Mouse (Mus musculus) forebrain, embryonic 11.5 days (tissue): Measurements from ENCODE around the gene Sgms1. TPM values are rescaled to one million over a fixed set of nuclear protein-coding genes. Genes with fewer than 3 reads are reported as not detected.
A peak's percentile ranks its signal among the peaks of the same experiment; 100 is the strongest.

Experiments used
- ATAC-seq: fragments of 200-750 bp; cut with Nextera tagmentation; replicated peaks from 2 replicates; pipeline ENCODE4 v1.8.0; 2017; ENCODE audit warnings: moderate TSS enrichment; ENCODE audit not compliant: low FRiP score
- DNase-seq: peaks from one replicate; pipeline ENCODE4 v3.0.0-alpha.2; 2017; ENCODE audit warnings: low spot score
- H3K27ac ChIP-seq: fragments of 300-500 bp; sonication (generic); 2 replicates; pipeline ENCODE4 v1.5.1; 2014; ENCODE audit warnings: low read depth, low read length
- H3K27me3 ChIP-seq: fragments of 300-500 bp; sonication (generic); 2 replicates; pipeline ENCODE4 v1.6.1; 2014; ENCODE audit warnings: mild to moderate bottlenecking, low read length, mixed read lengths; ENCODE audit not compliant: control insufficient read depth, insufficient read depth
- H3K36me3 ChIP-seq: fragments of 300-500 bp; sonication (generic); 2 replicates; pipeline ENCODE4 v1.6.1; 2014; ENCODE audit warnings: mild to moderate bottlenecking, low read length, moderate library complexity, mixed read lengths; ENCODE audit not compliant: control insufficient read depth, insufficient read depth
- H3K4me1 ChIP-seq: fragments of 300-500 bp; sonication (generic); replicated peaks from 2 replicates; pipeline ENCODE4 v1.6.1; 2014; ENCODE audit warnings: low read length, mixed read lengths; ENCODE audit not compliant: control insufficient read depth, insufficient read depth
- H3K4me2 ChIP-seq: fragments of 300-500 bp; sonication (generic); 2 replicates; pipeline ENCODE4 v1.6.1; 2014; ENCODE audit warnings: low read depth, mild to moderate bottlenecking, low read length, moderate library complexity, mixed read lengths; ENCODE audit not compliant: severe bottlenecking
- H3K4me3 ChIP-seq: fragments of 300-500 bp; sonication (generic); 2 replicates; pipeline ENCODE4 v1.5.1; 2014; ENCODE audit warnings: low read depth, low read length
- H3K9ac ChIP-seq: fragments of 300-500 bp; sonication (generic); 2 replicates; pipeline ENCODE4 v1.6.1; 2014; ENCODE audit warnings: low read length
- H3K9me3 ChIP-seq: fragments of 300-500 bp; sonication (generic); 2 replicates; pipeline ENCODE4 v1.6.1; 2016; ENCODE audit warnings: low read length, mixed read lengths; ENCODE audit not compliant: control insufficient read depth
- WGBS: fragments of 180-500 bp; shearing (Covaris S2); extraction: QIAGEN DNeasy Blood & Tissue Kit; methylation state at CpG from one replicate; pipeline ENCODE4 v1.1.7; 2014; 5-methylcytosine and 5-hydroxymethylcytosine counted together
- polyA plus RNA-seq: library from polyadenylated mRNA; unstranded; fragments of >200 nt; fragmentation: Nextera tagmentation; extraction: Ambion mirVana; gene quantifications from 2 replicates; pipeline ENCODE4 v1.2.1, GENCODE M21; 2014

Gene Sgms1
- polyA plus RNA-seq, 1 experiment from 2014 or later: 17.8 TPM

DNA sequence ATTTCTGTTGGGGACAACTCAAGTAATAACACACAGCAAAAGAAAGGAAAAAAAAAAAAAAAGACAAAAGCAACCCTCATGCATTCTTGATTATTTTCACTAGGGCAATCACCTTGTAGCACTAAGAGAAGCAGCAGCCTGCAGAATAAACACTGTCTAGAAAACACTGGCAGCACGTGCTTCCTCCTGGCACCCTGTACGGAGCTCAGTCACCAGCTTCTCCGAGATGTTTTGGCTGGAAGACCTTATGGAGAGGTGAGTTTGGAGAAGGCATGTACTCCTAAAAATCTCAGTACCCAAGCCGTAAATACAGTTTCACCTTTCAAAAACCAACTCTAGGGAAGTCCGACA, 179.4 kb downstream of the Sgms1 start:
- H3K4me3 ChIP-seq: peak overlapping the region; percentile 28
- peak overlapping the region; percentile 78 for H3K4me2 ChIP-seq
- DNase-seq (no peak), ATAC-seq (no peak)
- peak overlapping the region; percentile 50 for H3K9ac ChIP-seq
- no peaks in the 10 kb centered on the region for H3K27me3 ChIP-seq
- no peak overlapping the region for H3K27ac ChIP-seq
- 30% methylated on average over 5 of the region's 5 CpGs for WGBS
- no peaks in the 10 kb centered on the region for H3K36me3 ChIP-seq
- H3K4me1 ChIP-seq: 0 out of 2 replicates have a peak, but pooled peaks cover 5% of the 10 kb centered on the region
- no peaks in the 10 kb centered on the region for H3K9me3 ChIP-seq

DNA sequence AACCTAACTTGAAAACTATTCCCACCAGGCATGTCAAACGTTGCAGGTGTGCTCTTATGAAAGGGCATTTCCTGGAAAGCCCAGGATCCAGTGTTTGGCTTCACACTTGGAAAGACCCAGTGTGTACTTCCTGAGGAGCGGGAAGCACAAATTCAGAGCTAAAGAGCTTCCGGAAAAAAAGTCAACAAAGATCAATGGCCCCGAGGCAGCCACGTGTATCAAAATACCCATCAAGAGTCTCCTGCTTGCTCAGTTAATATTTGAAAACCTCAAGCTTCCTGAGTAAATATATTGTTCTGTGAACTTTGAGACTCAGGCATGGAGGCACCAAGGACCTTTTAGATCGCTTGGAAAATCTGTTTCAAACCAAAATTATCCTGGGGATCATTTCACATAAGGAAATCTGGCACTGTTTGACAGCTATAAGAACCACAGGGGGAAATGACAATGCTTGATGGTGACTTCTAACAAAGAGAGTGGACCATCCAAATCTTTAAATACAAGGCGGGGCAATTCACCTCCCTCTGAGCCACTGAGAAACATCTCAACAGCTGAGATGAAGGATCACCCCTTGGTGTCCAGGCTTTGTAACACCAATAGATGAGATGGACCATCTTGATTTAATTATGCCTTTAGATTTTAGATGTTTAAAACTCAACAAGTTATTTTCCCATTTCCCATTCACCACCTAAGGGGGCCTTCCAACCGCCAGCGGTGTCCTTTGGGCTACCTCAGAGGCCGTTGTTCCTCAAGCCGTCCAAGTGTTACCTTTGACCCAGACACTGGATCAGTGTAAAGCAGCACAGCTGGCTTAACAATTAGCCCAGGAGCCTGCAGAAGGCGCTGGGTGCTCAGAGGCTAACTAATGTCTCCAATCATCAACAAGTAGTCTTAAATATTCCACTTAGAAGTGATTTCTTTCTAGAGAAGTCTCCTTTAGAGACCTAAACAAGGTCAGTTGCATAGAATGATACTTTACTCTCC, 187.1 kb downstream of the Sgms1 start:
- Histone ChIP-seq H3K9me3 (no peaks in the 10 kb centered on the region), H3K36me3 (no peaks in the 10 kb centered on the region), H3K4me2 (no peak overlapping the region), H3K27me3 (no peaks in the 10 kb centered on the region), H3K4me1 (no peaks in the 10 kb centered on the region), H3K9ac (no peak overlapping the region), H3K27ac (no peak overlapping the region), H3K4me3 (no peak overlapping the region)
- DNase-seq (no peak), ATAC-seq (no peak)
- 87% methylated on average over 12 of the region's 12 CpGs for WGBS

DNA sequence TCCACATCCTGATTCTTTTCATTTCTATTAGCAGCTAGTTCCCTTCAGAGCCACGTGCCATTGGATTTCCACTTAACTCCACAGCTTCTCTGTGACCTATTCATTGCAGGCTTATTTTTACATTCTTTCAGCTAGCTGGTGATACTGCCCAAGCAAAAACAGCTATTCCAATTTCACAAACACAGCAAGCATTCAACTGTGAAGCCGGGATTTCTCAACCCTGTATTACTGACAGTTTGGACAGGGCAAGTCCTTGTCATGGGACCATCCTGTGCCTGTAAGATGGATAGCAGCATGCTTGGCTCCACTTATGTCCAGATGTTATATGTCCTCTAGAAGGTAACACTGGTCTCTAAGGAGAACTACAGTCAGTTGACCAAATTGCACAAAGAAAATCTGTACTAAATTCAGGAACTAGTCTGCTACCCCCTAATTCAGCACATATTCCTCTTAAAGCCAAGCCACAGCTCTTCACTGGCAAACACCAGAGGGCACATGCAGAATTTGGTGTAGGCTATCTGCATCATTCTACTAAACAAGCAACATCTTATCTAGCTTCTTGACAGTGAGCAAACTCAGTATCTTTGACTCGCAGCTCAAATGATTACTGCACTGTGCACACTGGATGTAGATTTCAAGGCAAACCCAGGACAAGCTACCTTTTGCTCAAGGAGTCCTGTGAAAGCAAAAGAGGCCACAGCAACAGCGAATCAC, 189.5 kb downstream of the Sgms1 start:
- 90% methylated on average over 4 of the region's 4 CpGs for WGBS
- Histone ChIP-seq H3K4me2 (no peak overlapping the region), H3K9ac (no peak overlapping the region), H3K27me3 (no peaks in the 10 kb centered on the region), H3K9me3 (no peaks in the 10 kb centered on the region), H3K27ac (no peak overlapping the region), H3K36me3 (no peaks in the 10 kb centered on the region), H3K4me3 (no peak overlapping the region), H3K4me1 (no peaks in the 10 kb centered on the region)
- ATAC-seq: no peak
- no peak for DNase-seq

DNA sequence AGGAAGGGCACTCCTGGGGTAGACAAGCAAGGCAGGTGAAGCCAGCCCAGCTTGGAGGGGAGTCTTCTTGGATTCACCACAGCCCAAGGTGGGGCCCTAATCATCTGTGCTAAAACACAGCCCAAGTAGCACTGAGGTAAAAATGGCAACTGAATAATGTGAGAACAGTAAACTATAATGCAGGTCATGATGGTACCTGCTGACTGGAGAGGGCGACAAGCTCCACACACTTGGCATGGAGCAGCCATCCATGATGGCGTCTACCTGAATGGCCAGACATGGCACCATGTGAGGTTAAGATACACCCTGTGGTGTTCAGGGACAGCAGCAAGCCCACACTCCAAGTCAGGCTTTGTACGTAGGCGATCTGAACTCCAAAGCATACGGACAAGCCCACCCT, 190.4 kb downstream of the Sgms1 start:
- DNase-seq (no peak), ATAC-seq (no peak)
- H3K4me2 ChIP-seq: no peak overlapping the region
- H3K36me3 ChIP-seq: no peaks in the 10 kb centered on the region
- no peak overlapping the region for H3K9ac ChIP-seq
- H3K27me3 ChIP-seq: no peaks in the 10 kb centered on the region
- no peak overlapping the region for H3K27ac ChIP-seq
- no peaks in the 10 kb centered on the region for H3K4me1 ChIP-seq
- no peak overlapping the region for H3K4me3 ChIP-seq
- no peaks in the 10 kb centered on the region for H3K9me3 ChIP-seq
- 93% methylated on average over 5 of the region's 5 CpGs for WGBS

DNA sequence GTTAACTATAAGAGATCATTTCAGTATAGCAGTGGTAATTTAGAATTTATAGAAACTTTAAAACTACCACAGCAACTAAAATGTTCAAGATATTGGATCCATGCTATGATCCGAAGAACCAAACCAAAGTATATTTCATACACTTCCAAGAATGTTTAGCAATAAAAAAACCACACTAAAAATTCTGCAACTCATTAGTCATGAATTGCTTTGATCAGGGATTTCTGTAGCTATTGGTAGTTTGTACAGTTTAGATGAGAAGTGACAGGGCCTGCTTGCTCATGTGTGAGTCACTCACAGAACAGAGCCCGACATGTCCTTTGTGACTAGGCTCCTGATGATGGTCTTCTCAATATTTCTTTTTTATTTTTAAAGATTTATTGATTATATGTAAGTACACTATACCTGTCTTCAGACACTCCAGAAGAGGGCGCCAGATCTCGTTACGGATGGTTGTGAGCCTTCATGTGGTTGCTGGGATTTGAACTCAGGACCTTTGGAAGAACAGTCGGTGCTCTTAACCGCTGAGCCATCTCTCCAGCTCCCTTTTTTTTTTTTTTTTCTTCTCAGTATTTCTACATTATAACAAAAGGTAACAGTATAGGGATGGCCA, 190.9 kb downstream of the Sgms1 start:
- Histone ChIP-seq H3K36me3 (no peaks in the 10 kb centered on the region), H3K27me3 (no peaks in the 10 kb centered on the region), H3K9me3 (no peaks in the 10 kb centered on the region), H3K27ac (no peak overlapping the region), H3K4me3 (no peak overlapping the region), H3K4me1 (no peaks in the 10 kb centered on the region), H3K9ac (no peak overlapping the region), H3K4me2 (no peak overlapping the region)
- DNase-seq: no peak
- ATAC-seq: no peak
- 86% methylated on average over 7 of the region's 7 CpGs for WGBS

DNA sequence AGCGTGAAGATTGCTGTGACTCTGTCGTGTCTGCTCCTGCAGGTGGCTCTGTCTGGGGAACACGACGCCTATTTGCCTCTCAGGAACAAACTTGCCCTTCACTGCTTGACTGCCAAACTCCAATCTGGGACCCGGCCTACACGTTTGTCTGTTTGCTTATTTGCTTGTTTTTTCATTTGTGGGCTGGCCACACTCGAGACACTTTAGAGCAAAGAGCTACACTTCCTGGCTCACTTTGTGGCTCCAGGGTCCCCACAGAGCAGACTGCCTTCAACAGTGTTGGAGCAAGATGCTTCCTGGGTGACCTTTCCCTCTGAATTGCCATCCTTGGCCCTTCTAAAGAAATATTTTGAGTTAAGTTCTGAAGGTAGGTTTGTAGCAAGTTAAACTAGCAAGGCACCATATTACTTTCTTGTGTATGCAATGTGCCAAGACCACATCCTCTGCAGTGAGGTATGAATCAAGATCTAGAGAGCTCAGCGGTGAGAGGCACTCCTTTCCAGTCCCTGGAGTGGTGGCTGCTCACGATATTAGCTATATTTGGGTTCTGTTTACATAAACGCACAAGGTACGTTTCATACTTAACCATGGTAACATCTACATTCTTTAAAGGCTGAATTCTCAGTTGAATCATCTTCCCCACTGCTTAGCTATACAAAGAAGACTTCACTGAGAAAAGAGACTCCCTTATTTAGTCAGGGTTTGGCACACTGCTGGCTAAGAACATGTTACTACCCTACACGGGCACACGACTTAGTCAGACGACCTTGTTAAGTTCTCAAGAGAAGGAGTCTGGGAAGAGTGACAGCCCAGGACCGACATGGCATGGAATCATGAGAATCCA, 192.3 kb downstream of the Sgms1 start:
- no peaks in the 10 kb centered on the region for H3K4me1 ChIP-seq
- WGBS: 85% methylated on average over 15 of the region's 15 CpGs
- H3K36me3 ChIP-seq: no peaks in the 10 kb centered on the region
- H3K9ac ChIP-seq: no peak overlapping the region
- H3K9me3 ChIP-seq: no peaks in the 10 kb centered on the region
- no peak overlapping the region for H3K27ac ChIP-seq
- no peak overlapping the region for H3K4me3 ChIP-seq
- DNase-seq: no peak
- no peak overlapping the region for H3K4me2 ChIP-seq
- no peak for ATAC-seq
- H3K27me3 ChIP-seq: no peaks in the 10 kb centered on the region

DNA sequence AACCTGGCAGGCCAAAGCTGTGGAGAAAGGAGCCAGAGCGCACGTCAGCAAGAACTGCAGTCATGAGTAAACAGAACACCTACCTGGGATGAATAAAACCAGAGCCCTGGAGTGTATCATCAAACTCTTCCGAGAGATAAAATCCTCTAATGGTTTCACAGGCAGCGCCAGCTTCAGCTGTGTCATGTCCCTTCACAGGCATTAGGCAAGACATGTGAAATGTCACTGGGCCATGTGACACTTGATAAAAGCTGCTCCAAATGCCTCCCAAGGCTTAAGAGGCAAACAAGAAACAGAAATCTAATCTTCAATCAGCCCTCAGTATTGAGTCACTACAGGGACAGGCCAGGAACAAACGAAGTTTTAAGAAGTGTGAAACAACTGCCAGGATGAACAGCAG, 193.3 kb downstream of the Sgms1 start:
- no peak for DNase-seq
- no peaks in the 10 kb centered on the region for H3K4me1 ChIP-seq
- no peaks in the 10 kb centered on the region for H3K36me3 ChIP-seq
- ATAC-seq: no peak
- 68% methylated on average over 5 of the region's 5 CpGs for WGBS
- H3K27ac ChIP-seq: no peak overlapping the region
- H3K4me2 ChIP-seq: no peak overlapping the region
- H3K4me3 ChIP-seq: no peak overlapping the region
- H3K27me3 ChIP-seq: no peaks in the 10 kb centered on the region
- H3K9me3 ChIP-seq: no peaks in the 10 kb centered on the region
- H3K9ac ChIP-seq: no peak overlapping the region

DNA sequence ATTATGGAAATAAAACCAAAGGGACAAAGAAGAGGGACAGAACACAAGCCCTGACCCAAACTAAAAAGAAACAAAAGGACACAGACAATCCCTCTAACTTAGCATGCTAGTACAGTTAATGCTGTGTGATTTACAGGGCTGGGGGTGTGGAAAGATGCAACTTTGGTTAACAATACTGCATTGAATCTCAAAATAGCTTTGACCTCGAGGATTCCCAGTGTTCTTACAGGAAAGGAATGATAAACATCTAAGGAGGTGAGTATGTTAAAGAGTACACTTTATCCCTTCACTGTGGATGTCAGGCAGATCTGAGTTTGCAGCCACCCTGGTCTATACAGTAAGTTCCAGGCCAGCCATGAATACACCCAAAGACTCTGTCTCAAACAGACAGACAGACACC, 194.7 kb downstream of the Sgms1 start:
- H3K27me3 ChIP-seq: no peaks in the 10 kb centered on the region
- H3K4me1 ChIP-seq: no peaks in the 10 kb centered on the region
- no peaks in the 10 kb centered on the region for H3K36me3 ChIP-seq
- no peak overlapping the region for H3K27ac ChIP-seq
- H3K9ac ChIP-seq: no peak overlapping the region
- ATAC-seq: no peak
- DNase-seq: no peak
- WGBS: 38% methylated on average over 1 of the region's 1 CpGs
- H3K9me3 ChIP-seq: no peaks in the 10 kb centered on the region
- H3K4me3 ChIP-seq: no peak overlapping the region
- H3K4me2 ChIP-seq: no peak overlapping the region
